Mouse (Mus musculus) adrenal gland, adult 18-20 months (tissue): Measurements from ENCODE around the gene Gm7247. TPM values are rescaled to one million over a fixed set of nuclear protein-coding genes. Genes with fewer than 3 reads are reported as not detected.
"Not testable (repeated sequence)": the region's sequence is repeated elsewhere in the genome, so short reads cannot be mapped to it uniquely, and the experiment has no call there.

Source experiments
- DNase-seq, 2 experiments: peaks; one replicate each; pipeline ENCODE4 v3.0.0; 2021 to 2022; ENCODE audit warnings: low spot score in 2 of 2
- long read RNA-seq, 2 experiments: library from polyadenylated mRNA; stranded (forward); transcript quantifications; one replicate each; pipeline ENCODE4 v2.0.0; 2021
- total RNA-seq, 2 experiments: library from RNA; stranded (reverse); gene quantifications; 1 replicate in 1 of 2; 2 replicates in 1 of 2; pipeline ENCODE4 v1.2.3; 2021

Gene Gm7247
- not detected for total RNA-seq
- long read RNA-seq, experiment 1, partial matches to known transcripts, result 0 of 32 reads
- long read RNA-seq, experiment 1, other reads (novel, unspliced or antisense), result 32 of 32 reads
- long read RNA-seq, experiment 2, partial matches to known transcripts, result 0 of 2 reads
- long read RNA-seq, experiment 2, other reads (novel, unspliced or antisense), result 2 of 2 reads

- no peak for DNase-seq
These were observed at the start of gene Gm7247 for GRCm38 (mm10) chr14:51361456-51361855. Gene Gm7247 (plus strand): TSS chr14:51361756.

- no peak for DNase-seq
These were observed 37.6 kb upstream of the Gm7247 start for GRCm38 (mm10) chr14:51324001-51324400.

GRCm38 (mm10) chr14:51346027-51346426 is 15.5 kb upstream of the Gm7247 start:
- DNase-seq, result no peak

GRCm38 (mm10) chr14:51358111-51358982 is 3.2 kb upstream of the Gm7247 start:
- peak; percentile 2 to 18 for DNase-seq

- no peak for DNase-seq
These were observed 21.2 kb downstream of the Gm7247 start for GRCm38 (mm10) chr14:51382805-51383204.

- DNase-seq, result no peak
These were observed 22.8 kb downstream of the Gm7247 start for GRCm38 (mm10) chr14:51384351-51384750.

- DNase-seq, result no peak
These were observed 24.2 kb downstream of the Gm7247 start for GRCm38 (mm10) chr14:51385741-51386140.

GRCm38 (mm10) chr14:51387768-51388167 is 26.2 kb downstream of the Gm7247 start:
- DNase-seq, result no peak

- no peak for DNase-seq
These were observed 26.7 kb downstream of the Gm7247 start for GRCm38 (mm10) chr14:51388222-51388621.

- DNase-seq, result no peak
These were observed 49.0 kb downstream of the Gm7247 start, which contains the start of gene Vmn2r88 for GRCm38 (mm10) chr14:51410520-51410919. Gene Vmn2r88 (plus strand): TSS chr14:51410820.

- no peak for DNase-seq
These were observed 62.3 kb downstream of the Gm7247 start for GRCm38 (mm10) chr14:51423885-51424284.

- not testable (repeated sequence) for DNase-seq
These were observed 68.6 kb downstream of the Gm7247 start for GRCm38 (mm10) chr14:51430138-51430537.

GRCm38 (mm10) chr14:51434546-51434945 is 73.0 kb downstream of the Gm7247 start:
- no peak for DNase-seq

GRCm38 (mm10) chr14:51435020-51435419 is 73.5 kb downstream of the Gm7247 start:
- DNase-seq, result no peak

- no peak for DNase-seq
These were observed 77.4 kb downstream of the Gm7247 start for GRCm38 (mm10) chr14:51438955-51439354.

GRCm38 (mm10) chr14:51451557-51451956 is 90.0 kb downstream of the Gm7247 start, which contains the start of gene Vmn2r89:
Gene Vmn2r89 (plus strand): TSS chr14:51451857.
- DNase-seq, result not testable (repeated sequence)

GRCm38 (mm10) chr14:51480278-51480677 is 118.7 kb downstream of the Gm7247 start:
- DNase-seq, result not testable (repeated sequence)

- peak in 1 of 2 experiments; percentile 12 for DNase-seq
These were observed 119.9 kb downstream of the Gm7247 start for GRCm38 (mm10) chr14:51481332-51482015.

GRCm38 (mm10) chr14:51482051-51482715 is 120.6 kb downstream of the Gm7247 start:
- DNase-seq, result peak in 1 of 2 experiments; percentile 6

- peak in 1 of 2 experiments; percentile 13 for DNase-seq
These were observed 121.4 kb downstream of the Gm7247 start for GRCm38 (mm10) chr14:51482971-51483381.

- DNase-seq, result no peak
These were observed 122.1 kb downstream of the Gm7247 start for GRCm38 (mm10) chr14:51483671-51484070.
